Mouse (Mus musculus) midbrain, embryonic 16.5 days (tissue): Measurements from ENCODE around the gene Gin1. TPM values are rescaled to one million over a fixed set of nuclear protein-coding genes. Genes with fewer than 3 reads are reported as not detected.

Experiments used
- ATAC-seq: fragments of 200-750 bp; cut with Nextera tagmentation; 2 replicates; pipeline ENCODE4 v1.8.0; 2017; ENCODE audit warnings: moderate TSS enrichment
- H3K27ac ChIP-seq: fragments of 300-500 bp; sonication (generic); 2 replicates; pipeline ENCODE4 v1.5.1; 2014; ENCODE audit warnings: mild to moderate bottlenecking, low read length, mixed read lengths
- H3K27me3 ChIP-seq: fragments of 300-500 bp; sonication (generic); 2 replicates; pipeline ENCODE4 v1.6.1; 2014; ENCODE audit warnings: low read depth, low read length, mixed read lengths; ENCODE audit not compliant: control insufficient read depth, insufficient read depth
- H3K36me3 ChIP-seq: fragments of 300-500 bp; sonication (generic); 2 replicates; pipeline ENCODE4 v1.6.1; 2014; ENCODE audit warnings: mild to moderate bottlenecking, low read length, moderate library complexity, mixed read lengths; ENCODE audit not compliant: control insufficient read depth, insufficient read depth
- H3K4me1 ChIP-seq: fragments of 300-500 bp; sonication (generic); 2 replicates; pipeline ENCODE4 v1.6.1; 2014; ENCODE audit warnings: mild to moderate bottlenecking, low read length, mixed read lengths; ENCODE audit not compliant: control insufficient read depth, insufficient read depth
- H3K4me2 ChIP-seq: fragments of 300-500 bp; sonication (generic); 2 replicates; pipeline ENCODE4 v1.6.1; 2014; ENCODE audit warnings: mild to moderate bottlenecking, low read length, mixed read lengths
- H3K4me3 ChIP-seq: fragments of 300-500 bp; sonication (generic); 2 replicates; pipeline ENCODE4 v1.5.1; 2014; ENCODE audit warnings: low read depth, mild to moderate bottlenecking, low read length, moderate library complexity, mixed read lengths
- H3K9ac ChIP-seq: fragments of 300-500 bp; sonication (generic); 2 replicates; pipeline ENCODE4 v1.6.1; 2014; ENCODE audit warnings: low read depth, low read length, mixed read lengths
- H3K9me3 ChIP-seq: fragments of 300-500 bp; sonication (generic); replicated peaks from 2 replicates; pipeline ENCODE4 v1.6.1; 2014; ENCODE audit warnings: mild to moderate bottlenecking, low read length, mixed read lengths; ENCODE audit not compliant: control insufficient read depth, poor library complexity, severe bottlenecking
- WGBS: fragments of 180-500 bp; shearing (Covaris S2); extraction: QIAGEN DNeasy Blood & Tissue Kit; methylation state at CpG from one replicate; pipeline ENCODE4 v1.1.7; 2014; 5-methylcytosine and 5-hydroxymethylcytosine counted together
- polyA plus RNA-seq: library from polyadenylated mRNA; unstranded; fragments of >200 nt; fragmentation: Nextera tagmentation; extraction: Ambion mirVana; gene quantifications from 2 replicates; pipeline ENCODE4 v1.2.1, GENCODE M21; 2015

Gin1 gene
- polyA plus RNA-seq, result 13.5 and 16.8 TPM in 2 replicates

DNA sequence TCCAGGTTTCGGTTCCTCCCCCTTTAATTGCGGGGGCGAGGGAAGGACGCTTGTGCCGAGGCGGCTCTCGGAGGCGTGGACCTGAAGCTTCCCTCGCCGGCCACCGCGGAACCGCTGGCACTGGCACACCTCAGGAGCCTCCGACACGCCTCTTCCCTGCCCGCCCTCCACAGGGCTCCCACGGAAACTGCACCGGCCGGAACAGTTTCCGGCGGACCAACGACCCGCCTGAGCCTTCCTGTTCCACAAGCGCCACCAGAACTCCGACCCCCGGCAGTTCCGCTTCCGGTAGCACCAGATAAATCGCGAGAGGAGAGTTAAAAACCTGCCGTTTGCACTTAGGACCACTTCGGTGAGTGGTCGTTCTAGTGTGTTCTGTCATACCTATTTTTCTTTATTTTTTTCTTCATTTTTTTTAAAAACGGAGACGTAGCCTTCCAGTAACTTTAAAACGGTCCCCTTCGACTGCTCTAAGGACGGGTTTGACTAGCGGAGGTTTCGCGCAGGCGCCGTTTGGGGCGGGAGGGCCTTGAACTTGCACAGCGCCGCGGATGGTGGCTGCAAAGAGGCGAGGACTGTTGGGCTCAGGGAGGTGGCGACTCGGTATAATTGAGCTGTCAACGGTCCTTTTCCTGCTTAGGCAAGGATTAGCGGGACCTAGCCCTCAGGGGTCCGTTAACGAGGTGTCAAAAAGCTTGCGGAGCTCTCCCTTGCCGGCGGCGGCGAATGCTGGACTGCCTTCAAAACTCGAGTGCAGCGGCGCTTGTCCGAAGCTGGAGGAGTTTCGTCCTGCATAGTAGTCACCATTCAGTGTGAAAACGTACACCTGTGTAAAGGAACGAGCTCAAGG is at the start of gene Gin1, which contains the start of gene Ppip5k2:
Gene Gin1 (plus strand): TSS at position 269 of the 850 bp plus-strand sequence.
Gene Ppip5k2 (minus strand): TSS at position 508 of the 850 bp plus-strand sequence.
- peaks cover 29% of the 10 kb centered on the region for H3K4me1 ChIP-seq
- no peaks in the 10 kb centered on the region for H3K9me3 ChIP-seq
- peak within 1 kb of the TSS; percentile 72 for H3K4me3 ChIP-seq
- peak within 1 kb of the TSS; percentile 93 for H3K27ac ChIP-seq
- H3K9ac ChIP-seq, result peak within 1 kb of the TSS; percentile 84
- H3K27me3 ChIP-seq, result no peaks in the 10 kb centered on the region
- ATAC-seq, result peak; percentile 99
- WGBS, result under 1% methylated on average over 65 of the region's 66 CpGs
- peak within 1 kb of the TSS; percentile 81 for H3K4me2 ChIP-seq
- no peaks in the 10 kb centered on the region for H3K36me3 ChIP-seq

DNA sequence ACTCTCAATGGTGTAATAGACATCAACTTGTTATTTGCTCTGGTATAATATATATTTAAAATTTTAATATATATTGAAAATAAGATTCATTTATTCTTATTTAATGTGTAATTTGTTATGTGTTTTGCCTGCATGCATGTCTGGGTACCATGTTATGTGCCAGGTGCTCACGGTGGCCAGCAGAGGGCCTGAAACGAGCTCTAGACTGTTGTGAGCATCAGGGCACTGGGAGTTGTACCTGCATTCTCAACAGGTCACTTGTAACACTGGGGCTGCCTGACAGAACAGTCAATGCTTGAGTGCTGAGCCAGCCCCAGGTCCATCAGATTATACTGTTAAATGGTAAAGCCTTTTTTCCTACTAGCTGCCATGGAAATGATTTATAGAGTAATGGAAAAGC is 43.2 kb upstream of the Gin1 start:
- Histone ChIP-seq H3K36me3 (peaks cover 19% of the 10 kb centered on the region), H3K4me3 (no peak overlapping the region), H3K4me2 (no peak overlapping the region), H3K9me3 (no peaks in the 10 kb centered on the region), H3K27me3 (no peaks in the 10 kb centered on the region), H3K27ac (no peak overlapping the region), H3K9ac (no peak overlapping the region), H3K4me1 (no peaks in the 10 kb centered on the region)
- 0 out of 2 replicates have a peak, but pooled peaks have one; percentile 42 for ATAC-seq
- WGBS, result 77% methylated on average over 2 of the region's 2 CpGs

DNA sequence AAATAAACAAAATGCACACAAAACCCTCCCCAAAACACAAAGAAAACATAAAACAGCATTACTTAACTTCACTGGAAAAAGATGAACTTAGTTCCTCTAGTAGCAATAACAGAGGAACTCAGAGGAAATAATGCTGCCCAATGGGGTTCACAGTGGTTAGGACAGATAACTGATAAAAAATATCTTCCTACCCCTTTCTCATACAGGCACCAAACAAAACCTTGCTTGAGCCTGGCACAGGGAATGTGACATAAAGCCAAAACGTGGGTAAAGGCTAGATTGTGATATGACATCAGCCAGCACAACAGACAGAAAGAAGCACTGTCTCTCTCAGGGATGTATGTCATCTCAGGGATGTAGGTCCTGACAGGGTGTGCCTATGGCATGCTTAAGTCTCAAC is 40.6 kb upstream of the Gin1 start:
- Histone ChIP-seq H3K27me3 (no peaks in the 10 kb centered on the region), H3K4me2 (no peak overlapping the region), H3K4me3 (no peak overlapping the region), H3K9ac (no peak overlapping the region), H3K9me3 (no peaks in the 10 kb centered on the region), H3K4me1 (no peaks in the 10 kb centered on the region), H3K36me3 (peaks cover 21% of the 10 kb centered on the region), H3K27ac (no peak overlapping the region)
- 63% methylated on average over 1 of the region's 1 CpGs for WGBS
- ATAC-seq, result no peak

DNA sequence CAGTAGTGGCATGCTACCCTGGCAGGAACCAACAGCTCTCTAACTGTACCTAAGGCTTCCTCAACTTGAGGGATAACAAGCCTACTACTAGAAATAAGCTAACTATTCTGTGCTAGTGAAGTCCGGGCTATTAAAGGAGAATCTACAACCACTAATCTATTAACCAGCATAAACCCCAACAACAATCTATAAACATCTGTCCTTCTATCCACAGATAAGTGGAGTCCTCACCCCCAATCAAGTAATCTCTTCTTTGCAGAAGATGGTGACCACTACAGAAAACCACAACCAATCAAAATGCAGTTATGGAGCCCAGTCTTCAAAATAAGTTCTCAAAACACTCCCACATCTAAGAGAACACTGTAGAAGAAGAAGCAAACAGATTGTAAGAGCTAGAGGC is 26.9 kb upstream of the Gin1 start:
- H3K4me1 ChIP-seq, result no peaks in the 10 kb centered on the region
- H3K9me3 ChIP-seq, result no peaks in the 10 kb centered on the region
- H3K36me3 ChIP-seq, result peaks cover 38% of the 10 kb centered on the region
- no peak overlapping the region for H3K4me2 ChIP-seq
- no peak overlapping the region for H3K27ac ChIP-seq
- no peaks in the 10 kb centered on the region for H3K27me3 ChIP-seq
- no peak overlapping the region for H3K4me3 ChIP-seq
- WGBS, result 97% methylated on average over 1 of the region's 1 CpGs
- no peak for ATAC-seq
- H3K9ac ChIP-seq, result no peak overlapping the region

DNA sequence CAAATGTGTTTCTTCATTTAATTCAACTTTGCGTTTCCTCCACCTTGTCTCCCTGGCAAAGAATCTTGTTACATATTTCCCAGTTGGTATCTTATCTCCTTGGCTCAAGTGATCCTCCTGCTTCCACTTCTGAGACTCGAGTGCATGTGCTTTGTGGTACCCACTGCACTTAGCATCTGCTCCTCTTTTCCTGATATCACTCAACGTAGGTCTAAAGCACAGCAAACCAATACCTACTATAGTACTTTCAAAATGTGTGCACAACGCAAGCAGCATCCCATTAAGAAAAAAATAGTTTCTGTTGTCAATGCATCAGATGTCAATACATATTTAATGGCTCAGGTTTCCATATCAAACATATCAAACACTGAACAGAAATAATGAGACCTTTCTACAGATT is 24.3 kb upstream of the Gin1 start:
- peaks cover 34% of the 10 kb centered on the region for H3K36me3 ChIP-seq
- H3K27ac ChIP-seq, result no peak overlapping the region
- no peaks in the 10 kb centered on the region for H3K9me3 ChIP-seq
- H3K4me1 ChIP-seq, result no peaks in the 10 kb centered on the region
- no peak overlapping the region for H3K9ac ChIP-seq
- H3K27me3 ChIP-seq, result no peaks in the 10 kb centered on the region
- H3K4me2 ChIP-seq, result no peak overlapping the region
- no peak for ATAC-seq
- no peak overlapping the region for H3K4me3 ChIP-seq
- 94% methylated on average over 4 of the region's 4 CpGs for WGBS

DNA sequence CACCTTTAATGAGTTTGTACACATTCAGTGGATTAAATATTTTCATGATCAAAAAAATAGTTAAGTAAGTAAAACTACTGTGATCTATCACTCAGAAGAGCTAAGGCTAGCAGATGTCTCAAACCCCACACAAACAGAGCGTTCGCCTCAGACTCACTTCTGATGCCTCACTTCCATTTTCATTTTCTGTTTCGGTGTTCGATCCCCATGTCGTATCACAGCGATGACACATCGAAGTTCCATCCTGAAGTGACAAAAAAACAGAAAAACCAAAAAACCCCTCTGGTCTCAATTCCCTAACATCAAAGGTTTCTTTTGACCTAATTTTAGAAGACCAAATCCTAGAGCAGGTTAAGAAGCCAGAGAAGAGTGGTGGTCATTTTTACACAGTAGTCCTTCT is 23.7 kb upstream of the Gin1 start:
- H3K9me3 ChIP-seq, result no peaks in the 10 kb centered on the region
- WGBS, result 98% methylated on average over 7 of the region's 7 CpGs
- H3K36me3 ChIP-seq, result peaks cover 34% of the 10 kb centered on the region
- H3K27me3 ChIP-seq, result no peaks in the 10 kb centered on the region
- ATAC-seq, result no peak
- H3K9ac ChIP-seq, result no peak overlapping the region
- H3K4me3 ChIP-seq, result no peak overlapping the region
- no peaks in the 10 kb centered on the region for H3K4me1 ChIP-seq
- H3K27ac ChIP-seq, result no peak overlapping the region
- H3K4me2 ChIP-seq, result no peak overlapping the region

DNA sequence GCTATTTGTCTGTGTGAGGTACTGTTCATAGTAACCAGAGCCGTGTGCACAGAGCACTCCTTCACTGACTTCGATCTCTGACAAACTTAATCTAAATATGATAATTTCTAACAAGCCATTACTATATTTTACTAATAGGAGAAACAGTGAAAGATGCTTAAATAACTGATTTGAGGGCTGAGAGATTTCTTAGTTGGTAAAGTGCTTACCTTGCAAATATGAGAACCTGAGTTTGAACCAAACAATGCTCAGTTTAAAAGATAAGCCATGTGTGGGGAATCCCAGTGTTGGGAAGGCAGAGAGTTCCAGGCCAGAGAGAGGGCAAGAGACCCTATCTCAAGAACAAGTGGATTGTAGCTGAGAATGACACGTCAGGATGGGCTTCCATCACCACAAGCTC is 21.8 kb upstream of the Gin1 start:
- ATAC-seq, result no peak
- 91% methylated on average over 3 of the region's 3 CpGs for WGBS
- H3K36me3 ChIP-seq, result peaks cover 26% of the 10 kb centered on the region

DNA sequence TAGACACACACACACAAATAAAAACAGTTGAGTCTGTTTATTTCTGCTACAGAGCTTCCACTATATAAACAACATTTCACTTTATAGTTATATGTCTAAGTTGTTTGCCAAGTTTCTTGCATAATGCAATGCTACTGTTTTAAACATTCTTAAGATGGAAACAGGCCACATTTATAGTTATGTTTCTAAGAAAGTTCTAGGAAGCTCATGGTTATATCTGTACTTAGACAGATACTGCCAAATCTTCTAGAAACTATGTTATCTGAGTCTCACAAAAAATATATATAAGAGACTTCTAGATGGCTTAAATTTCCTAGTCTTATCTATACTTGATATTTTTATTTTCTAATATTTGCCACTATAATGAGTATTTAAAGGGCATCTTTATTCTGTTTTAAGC is 16.8 kb upstream of the Gin1 start:
- Histone ChIP-seq H3K9ac (no peak overlapping the region), H3K4me1 (no peaks in the 10 kb centered on the region), H3K9me3 (no peaks in the 10 kb centered on the region), H3K4me2 (no peak overlapping the region), H3K27ac (no peak overlapping the region), H3K36me3 (peaks cover 18% of the 10 kb centered on the region), H3K27me3 (no peaks in the 10 kb centered on the region), H3K4me3 (no peak overlapping the region)
- ATAC-seq, result no peak

More for the DNA sequence above, 21.8 kb upstream of the Gin1 start:
- H3K27me3 ChIP-seq, result no peaks in the 10 kb centered on the region
- H3K4me3 ChIP-seq, result no peak overlapping the region
- no peak overlapping the region for H3K9ac ChIP-seq
- H3K27ac ChIP-seq, result no peak overlapping the region
- no peaks in the 10 kb centered on the region for H3K9me3 ChIP-seq
- H3K4me1 ChIP-seq, result no peaks in the 10 kb centered on the region
- no peak overlapping the region for H3K4me2 ChIP-seq

DNA sequence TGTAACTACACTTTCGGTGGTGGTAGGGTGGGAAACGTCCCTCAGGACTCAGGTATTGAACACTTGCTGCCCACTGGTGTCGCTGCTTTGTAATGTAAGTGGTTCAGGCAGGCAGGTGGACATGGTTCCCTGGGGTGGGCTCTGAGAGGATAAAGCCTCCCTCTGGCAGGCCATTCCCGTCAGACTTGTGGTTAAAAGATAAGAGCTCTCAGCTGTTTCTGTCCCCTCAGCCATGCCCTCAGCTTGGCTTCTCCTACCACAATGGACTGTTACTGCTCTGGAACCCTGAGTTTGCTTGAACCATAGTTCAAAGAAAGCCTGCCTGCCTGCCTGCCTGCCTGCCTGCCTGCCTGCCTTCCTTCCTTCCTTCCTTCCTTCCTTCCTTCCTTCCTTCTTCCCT is 15.6 kb upstream of the Gin1 start:
- no peak overlapping the region for H3K4me3 ChIP-seq
- 79% methylated on average over 4 of the region's 4 CpGs for WGBS
- peaks cover 16% of the 10 kb centered on the region for H3K36me3 ChIP-seq
- no peak overlapping the region for H3K27ac ChIP-seq
- H3K9ac ChIP-seq, result no peak overlapping the region
- no peaks in the 10 kb centered on the region for H3K9me3 ChIP-seq
- no peak for ATAC-seq
- H3K4me2 ChIP-seq, result no peak overlapping the region
- H3K27me3 ChIP-seq, result no peaks in the 10 kb centered on the region
- H3K4me1 ChIP-seq, result no peaks in the 10 kb centered on the region
